Comparison of ENCODE assay signal across 11 mouse cellular contexts in genomic region chr1:133265114-133265766, GRCm38 (mm10). TPM values are rescaled to one million over a fixed set of nuclear protein-coding genes. Genes with fewer than 3 reads are reported as not detected.
DNase-seq lines count a peak whose midpoint lies in the region; ATAC-seq and TF ChIP-seq lines count a peak whose summit lies in the region.
"Had no signal": no experiment of that assay in that cellular context is flagged by ENCODE, and none has a peak within 500 bp of the region (broad histone marks: within the 10 kb centered on the region; RNA-seq: fewer than 3 reads in every experiment).

No protein-coding gene starts in this region.

- TF ChIP-seq POLR2A in cerebellum, adult 2 months (IDR thresholded peaks at IDR 0.05; ENCODE audit: borderline replicate concordance, insufficient read depth, low read length) = no peak

- peak; percentile 49 for TF ChIP-seq CTCF in layer of hippocampus, adult 2 months (conservative IDR thresholded peaks at IDR 0.05)
- TF ChIP-seq CTCF in cerebellum, adult 2 months (IDR thresholded peaks at IDR 0.05; ENCODE audit: borderline replicate concordance, insufficient read depth, low read depth, low read length) = no peak

- H3K4me3 ChIP-seq in layer of hippocampus, adult 2 months = no peak overlapping the region
- no peak overlapping the region for H3K4me3 ChIP-seq in midbrain, embryonic 14.5 days (replicated peaks; ENCODE audit: low read depth, low read length)
- H3K4me3 ChIP-seq in cerebellum, adult 2 months (replicated peaks; ENCODE audit: insufficient read depth, low read depth, low read length) = no peak overlapping the region

- peaks cover 20% of the 10 kb centered on the region for H3K4me1 ChIP-seq in midbrain, embryonic 14.5 days (ENCODE audit: control insufficient read depth, insufficient read depth, low read length)
- no peaks in the 10 kb centered on the region for H3K4me1 ChIP-seq in cerebellum, adult 2 months (ENCODE audit: control insufficient read depth, insufficient read depth, low read length)

- H3K9ac ChIP-seq in midbrain, embryonic 14.5 days (replicated peaks; ENCODE audit: low read length) = no peak overlapping the region

- H3K9me3 ChIP-seq in midbrain, embryonic 14.5 days (ENCODE audit: control insufficient read depth, low read length) = no peaks in the 10 kb centered on the region

- peaks cover 60% of the 10 kb centered on the region for H3K36me3 ChIP-seq in midbrain, embryonic 14.5 days (ENCODE audit: control insufficient read depth, insufficient read depth, low read length)

- no peak overlapping the region for H3K4me2 ChIP-seq in midbrain, embryonic 14.5 days (ENCODE audit: low read length)

- H3K27me3 ChIP-seq in midbrain, embryonic 14.5 days (ENCODE audit: control insufficient read depth, insufficient read depth, low read length) = no peaks in the 10 kb centered on the region
- no peaks in the 10 kb centered on the region for H3K27me3 ChIP-seq in cerebellum, adult 2 months (ENCODE audit: control insufficient read depth, insufficient read depth, low read length)

- H3K27ac ChIP-seq in layer of hippocampus, adult 2 months = no peak overlapping the region
- no peak overlapping the region for H3K27ac ChIP-seq in midbrain, embryonic 14.5 days (replicated peaks; ENCODE audit: low read depth, low read length)
- H3K27ac ChIP-seq in cerebellum, adult 2 months (ENCODE audit: insufficient read depth, low read length) = no peak overlapping the region

- 74% methylated on average over 11 of the region's 11 CpGs for WGBS in midbrain, embryonic 14.5 days
- 89% methylated on average over 11 of the region's 11 CpGs for WGBS in cerebellum, adult 2 months

- no peak for DNase-seq in layer of hippocampus, adult 2 months (ENCODE audit: low spot score in 2 of 2)
- DNase-seq in layer of hippocampus, postnatal 14 days (ENCODE audit: low spot score in 2 of 2) = no peak
- DNase-seq in NIH3T3 (ENCODE audit: low read depth) = peak; percentile 9
- DNase-seq in kidney, adult 8-10 months = peak; percentile 82
- DNase-seq in lung, postnatal 10 days = peak; percentile 45
- no peak for DNase-seq in thymus, postnatal 36 days
- DNase-seq in midbrain, embryonic 14.5 days = no peak
- no peak for DNase-seq in cerebellum, adult 2 months
- DNase-seq: right cerebral cortex, postnatal 4 days had no signal

- no peak for ATAC-seq in midbrain, embryonic 14.5 days (ENCODE audit: low FRiP score, low TSS enrichment)

RNA-seq across cellular contexts. Expression of gene Golt1a, which starts 44.4 kb away (rescaled TPM):
- not detected for total RNA-seq in layer of hippocampus, adult 2 months (2021)
- total RNA-seq in layer of hippocampus, postnatal 14 days (2021) = not detected
- polyA plus RNA-seq in midbrain, embryonic 14.5 days (2014; fragmentation: Nextera tagmentation; extraction: Ambion mirVana) = not detected in 2 replicates
- polyA plus RNA-seq in cerebellum, adult 2 months (2012; rRNA removed) = not detected in 2 replicates
- polyA plus RNA-seq: embryonic facial prominence, embryonic 14.5 days had no signal

RNA-seq across cellular contexts. Expression of gene Kiss1, which starts 56.4 kb away (rescaled TPM):
- total RNA-seq in layer of hippocampus, adult 2 months (2021) = not detected
- total RNA-seq in layer of hippocampus, postnatal 14 days (2021) = not detected
- not detected in 2 replicates for polyA plus RNA-seq in midbrain, embryonic 14.5 days (2014; fragmentation: Nextera tagmentation; extraction: Ambion mirVana)
- not detected in 2 replicates for polyA plus RNA-seq in cerebellum, adult 2 months (2012; rRNA removed)
- polyA plus RNA-seq: embryonic facial prominence, embryonic 14.5 days; gonadal fat pad, adult 2 months had no signal

Comparison
In these comparisons a context has a peak if more than half of its experiments do, and no peak if none do; other contexts are left out.
1. DNase-seq: peak in NIH3T3 (single experiment), kidney, adult 8-10 months (2 of 2) and lung, postnatal 10 days (single experiment); none in layer of hippocampus, adult 2 months (0 of 2), layer of hippocampus, postnatal 14 days (0 of 2), thymus, postnatal 36 days (0 of 2), midbrain, embryonic 14.5 days (single experiment) and cerebellum, adult 2 months (0 of 2).